Mouse (Mus musculus): ENCODE results near the gene Foxn3.

Gene Foxn3

GRCm38 (mm10) chr12:99346982-99347381, 216.4 kb downstream of the Foxn3 start:
- DNase-seq: peak; percentile 95

GRCm38 (mm10) chr12:99345323-99345722, 218.1 kb downstream of the Foxn3 start:
- DNase-seq: no peak

- DNase-seq: no peak
Measured at GRCm38 (mm10) chr12:99343378-99343777, 220.0 kb downstream of the Foxn3 start.

- no peak for DNase-seq
Measured at GRCm38 (mm10) chr12:99342160-99342559, 221.2 kb downstream of the Foxn3 start.

- no peak for DNase-seq
Measured at GRCm38 (mm10) chr12:99341751-99342150, 221.6 kb downstream of the Foxn3 start.

GRCm38 (mm10) chr12:99340418-99341182, 222.8 kb downstream of the Foxn3 start:
- DNase-seq: peak; percentile 94

GRCm38 (mm10) chr12:99339640-99340325, 223.6 kb downstream of the Foxn3 start:
- no peak for DNase-seq

GRCm38 (mm10) chr12:99338754-99339153, 224.6 kb downstream of the Foxn3 start:
- peak; percentile 90 for DNase-seq

GRCm38 (mm10) chr12:99337171-99337435, 226.3 kb downstream of the Foxn3 start:
- DNase-seq: no peak

GRCm38 (mm10) chr12:99336349-99337170, 226.8 kb downstream of the Foxn3 start:
- peak; percentile 99 for DNase-seq

- peak; percentile 95 for DNase-seq
Measured at GRCm38 (mm10) chr12:99335628-99336027, 227.8 kb downstream of the Foxn3 start.

- DNase-seq: no peak
Measured at GRCm38 (mm10) chr12:99334026-99334425, 229.4 kb downstream of the Foxn3 start.

- DNase-seq: no peak
Measured at GRCm38 (mm10) chr12:99333304-99333968, 229.9 kb downstream of the Foxn3 start.

- DNase-seq: no peak
Measured at GRCm38 (mm10) chr12:99332144-99332807, 231.1 kb downstream of the Foxn3 start.

- DNase-seq: no peak
Measured at GRCm38 (mm10) chr12:99331341-99331947, 231.9 kb downstream of the Foxn3 start.

GRCm38 (mm10) chr12:99330822-99331285, 232.5 kb downstream of the Foxn3 start:
- no peak for DNase-seq

- DNase-seq: no peak
Measured at GRCm38 (mm10) chr12:99329301-99330257, 233.8 kb downstream of the Foxn3 start.

GRCm38 (mm10) chr12:99326157-99326556, 237.2 kb downstream of the Foxn3 start:
- no peak for DNase-seq

GRCm38 (mm10) chr12:99321633-99322431, 241.6 kb downstream of the Foxn3 start:
- DNase-seq: no peak

- DNase-seq: no peak
Measured at GRCm38 (mm10) chr12:99320966-99321496, 242.4 kb downstream of the Foxn3 start.

Data from heart, adult 11 months (tissue).